Mouse (Mus musculus) small intestine, adult 2 months (tissue): ENCODE measurements around the gene Cdk14.

ENCODE experiments used
- CTCF ChIP-seq: fragments of 200-500 bp; IDR thresholded peaks from 2 replicates; pipeline ENCODE4 v1.5.1; 2012; ENCODE audit warnings: low read depth, mild to moderate bottlenecking, control low read depth, inconsistent platforms, low read length, moderate library complexity, mixed read lengths; ENCODE audit not compliant: insufficient replicate concordance, insufficient read length; ENCODE audit errors: extremely low read depth
- POLR2A ChIP-seq: fragments of 200-500 bp; IDR thresholded peaks from 2 replicates; pipeline ENCODE4 v1.6.1; 2012; ENCODE audit warnings: low read depth, mild to moderate bottlenecking, control low read depth, inconsistent platforms, low read length, moderate library complexity

DNA sequence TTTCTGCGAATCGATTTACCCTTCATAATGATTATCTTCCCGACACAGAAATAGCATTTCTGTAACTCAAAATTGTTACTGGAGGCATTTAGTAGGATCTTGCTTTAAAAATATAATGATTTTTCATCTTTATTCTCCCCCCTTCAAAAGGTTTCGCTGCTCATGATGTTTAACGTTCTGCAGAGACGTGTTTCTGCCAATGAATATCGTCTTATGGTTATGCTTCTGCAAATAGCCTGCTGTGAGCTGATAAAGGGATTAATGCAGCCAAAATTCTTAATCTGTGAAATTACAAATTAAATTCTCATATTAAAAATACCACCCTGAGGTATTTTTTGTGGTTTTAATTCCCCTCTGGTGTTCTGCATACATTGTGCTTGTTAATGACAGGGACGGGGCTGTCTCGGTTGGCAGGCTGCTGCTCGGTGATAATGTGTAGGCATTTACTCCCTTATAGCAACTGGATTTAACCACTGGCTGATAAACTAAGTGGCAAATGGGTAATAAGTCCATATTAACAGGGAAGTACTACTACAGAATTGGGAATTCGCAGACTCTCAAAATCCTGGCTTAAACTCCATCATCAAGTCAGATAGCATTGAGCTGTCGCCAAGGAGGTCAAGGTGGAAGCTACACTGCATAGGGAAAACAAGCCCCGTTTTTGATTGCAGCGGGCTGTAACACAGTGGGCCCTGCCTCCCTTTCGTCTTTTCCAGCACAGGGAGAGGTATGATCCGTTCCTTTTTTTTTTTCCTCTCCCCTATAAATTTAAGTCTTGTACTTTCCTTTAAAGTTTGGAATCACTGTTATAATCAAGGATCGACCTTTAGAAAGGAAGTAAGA lies 528.0 kb downstream of the Cdk14 start:
- TF ChIP-seq POLR2A, result no peak
- no peak for TF ChIP-seq CTCF
